Mouse (Mus musculus) left cerebral cortex, postnatal 25 days (tissue): ENCODE measurements around the gene Mxd1. TPM values are rescaled to one million over a fixed set of nuclear protein-coding genes. Genes with fewer than 3 reads are reported as not detected.

Experiments
- DNase-seq, 2 experiments: peaks; one replicate each; pipeline ENCODE4 v3.0.0; 2022; ENCODE audit warnings: low spot score in 2 of 2, mixed read lengths in 1 of 2
- intact Hi-C: fragments of 180-260 bp; cut with DNase I; formaldehyde crosslinking; loops from one replicate; pipeline ENCODE4 v1.15.1; 2025
- total RNA-seq, 2 experiments: library from RNA; stranded (reverse); gene quantifications; 2 replicates each; pipeline ENCODE4 v1.2.3; 2021

The Mxd1 gene
- total RNA-seq, 2 experiments from 2014 or later: 22.2 to 29.9 TPM

- no peak for DNase-seq
- intact Hi-C loops: no loop called here
These were observed 10.5 kb downstream of the Mxd1 start for GRCm38 (mm10) chr6:86658501-86658900.

- intact Hi-C loops: no loop called here
- no peak for DNase-seq
These were observed 14.6 kb downstream of the Mxd1 start for GRCm38 (mm10) chr6:86654270-86654916.

- no peak for DNase-seq
These were observed 15.9 kb downstream of the Mxd1 start for GRCm38 (mm10) chr6:86653026-86653425.

GRCm38 (mm10) chr6:86646143-86646542 is 22.8 kb downstream of the Mxd1 start:
- intact Hi-C loops: no loop called here

More at GRCm38 (mm10) chr6:86653026-86653425, 15.9 kb downstream of the Mxd1 start:
- intact Hi-C loops: no loop called here

GRCm38 (mm10) chr6:86645551-86645950 is 23.4 kb downstream of the Mxd1 start:
- intact Hi-C loops: no loop called here
- no peak for DNase-seq

More at GRCm38 (mm10) chr6:86646143-86646542, 22.8 kb downstream of the Mxd1 start:
- DNase-seq: no peak

GRCm38 (mm10) chr6:86644775-86645400 is 24.1 kb downstream of the Mxd1 start:
- intact Hi-C loops: no loop called here
- no peak for DNase-seq

- intact Hi-C loops: no loop called here
- DNase-seq: no peak
These were observed 27.2 kb downstream of the Mxd1 start for GRCm38 (mm10) chr6:86641716-86642115.

GRCm38 (mm10) chr6:86640776-86641175 is 28.2 kb downstream of the Mxd1 start:
- intact Hi-C loops: no loop called here
- DNase-seq: no peak

GRCm38 (mm10) chr6:86640161-86640560 is 28.8 kb downstream of the Mxd1 start:
- intact Hi-C loops: no loop called here
- no peak for DNase-seq

GRCm38 (mm10) chr6:86639180-86640160 is 29.5 kb downstream of the Mxd1 start:
- no peak for DNase-seq
- intact Hi-C loops: loop anchor here (5.0 kb wide), 1 partner anchor 42 kb away; no protein-coding TSS in a partner anchor

GRCm38 (mm10) chr6:86638434-86638833 is 30.5 kb downstream of the Mxd1 start:
- peak in 1 of 2 experiments; percentile 13 for DNase-seq
- intact Hi-C loops: loop anchor here (5.0 kb wide), 1 partner anchor 41 kb away; no protein-coding TSS in a partner anchor

GRCm38 (mm10) chr6:86637860-86638259 is 31.1 kb downstream of the Mxd1 start:
- intact Hi-C loops: loop anchor here (5.0 kb wide), 1 partner anchor 41 kb away; no protein-coding TSS in a partner anchor
- DNase-seq: no peak

GRCm38 (mm10) chr6:86637171-86637835 is 31.7 kb downstream of the Mxd1 start:
- intact Hi-C loops: loop anchor here (5.0 kb wide), 1 partner anchor 40 kb away; no protein-coding TSS in a partner anchor
- no peak for DNase-seq

- no peak for DNase-seq
- intact Hi-C loops: loop anchor here (5.0 kb wide), 1 partner anchor 39 kb away; no protein-coding TSS in a partner anchor
These were observed 32.5 kb downstream of the Mxd1 start for GRCm38 (mm10) chr6:86636495-86636894.

GRCm38 (mm10) chr6:86630141-86630540 is 38.8 kb downstream of the Mxd1 start:
- DNase-seq: peak in 1 of 2 experiments; percentile 29
- intact Hi-C loops: no loop called here

GRCm38 (mm10) chr6:86627946-86628345 is 41.0 kb downstream of the Mxd1 start, which contains the start of gene Asprv1:
Gene Asprv1 (plus strand): TSS chr6:86628164.
- DNase-seq: no peak
- intact Hi-C loops: no loop called here

- DNase-seq: peak; percentile 37 to 72
These were observed 44.6 kb downstream of the Mxd1 start for GRCm38 (mm10) chr6:86624074-86625030.

GRCm38 (mm10) chr6:86623201-86623600 is 45.8 kb downstream of the Mxd1 start:
- intact Hi-C loops: no loop called here
- DNase-seq: no peak

More at GRCm38 (mm10) chr6:86624074-86625030, 44.6 kb downstream of the Mxd1 start:
- intact Hi-C loops: loop anchor here (1.0 kb wide), 1 partner anchor 39 kb away; no protein-coding TSS in a partner anchor
